Mouse (Mus musculus) mouse trophoblast stem cell (cell line): ENCODE data around the gene Noto.
"Not testable (repeated sequence)": the region's sequence is repeated elsewhere in the genome, so short reads cannot be mapped to it uniquely, and the experiment has no call there.

Source experiments
- in situ Hi-C, 2 experiments: fragments of 300-500 bp; cut with MseI, MboI; formaldehyde crosslinking; loops; 2 replicates in 1 of 2; 3 replicates in 1 of 2; pipeline ENCODE4 v1.15.1; 2025

The Noto gene

GRCm38 (mm10) chr6:85431274-85431841 is 7.7 kb downstream of the Noto start:
- in situ Hi-C loops: no loop called here

- in situ Hi-C loops: no loop called here
Measured at GRCm38 (mm10) chr6:85431842-85432431, 8.3 kb downstream of the Noto start, which contains the start of gene Smyd5. Gene Smyd5, plus strand, starts transcription at chr6:85431989.

GRCm38 (mm10) chr6:85433865-85434264 is 10.2 kb downstream of the Noto start:
- in situ Hi-C loops: no loop called here

DNA sequence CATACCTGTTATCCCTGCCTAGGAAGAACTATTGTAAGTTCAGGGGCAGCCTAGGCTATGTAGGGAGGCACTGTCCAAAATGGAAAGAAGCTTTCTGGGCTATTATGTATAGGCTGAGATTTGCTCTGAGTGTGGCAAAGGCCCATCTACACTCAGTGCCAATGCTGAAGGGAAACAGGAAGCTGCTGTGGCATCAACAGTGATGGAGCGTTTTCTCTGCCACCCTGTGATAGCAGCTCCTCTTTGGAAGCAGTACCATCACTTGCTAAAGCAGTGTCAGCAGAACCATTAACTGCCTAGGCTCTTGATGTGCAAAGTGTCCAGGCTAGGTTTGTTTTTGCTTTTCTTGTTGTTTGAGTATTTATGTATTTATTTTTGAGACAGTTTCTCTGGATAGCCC is 12.5 kb downstream of the Noto start:
- in situ Hi-C loops: no loop called here

GRCm38 (mm10) chr6:85436631-85437030 is 12.9 kb downstream of the Noto start:
- in situ Hi-C loops: no loop called here

- in situ Hi-C loops: no loop called here
Measured at GRCm38 (mm10) chr6:85441142-85441541, 17.5 kb downstream of the Noto start.

DNA sequence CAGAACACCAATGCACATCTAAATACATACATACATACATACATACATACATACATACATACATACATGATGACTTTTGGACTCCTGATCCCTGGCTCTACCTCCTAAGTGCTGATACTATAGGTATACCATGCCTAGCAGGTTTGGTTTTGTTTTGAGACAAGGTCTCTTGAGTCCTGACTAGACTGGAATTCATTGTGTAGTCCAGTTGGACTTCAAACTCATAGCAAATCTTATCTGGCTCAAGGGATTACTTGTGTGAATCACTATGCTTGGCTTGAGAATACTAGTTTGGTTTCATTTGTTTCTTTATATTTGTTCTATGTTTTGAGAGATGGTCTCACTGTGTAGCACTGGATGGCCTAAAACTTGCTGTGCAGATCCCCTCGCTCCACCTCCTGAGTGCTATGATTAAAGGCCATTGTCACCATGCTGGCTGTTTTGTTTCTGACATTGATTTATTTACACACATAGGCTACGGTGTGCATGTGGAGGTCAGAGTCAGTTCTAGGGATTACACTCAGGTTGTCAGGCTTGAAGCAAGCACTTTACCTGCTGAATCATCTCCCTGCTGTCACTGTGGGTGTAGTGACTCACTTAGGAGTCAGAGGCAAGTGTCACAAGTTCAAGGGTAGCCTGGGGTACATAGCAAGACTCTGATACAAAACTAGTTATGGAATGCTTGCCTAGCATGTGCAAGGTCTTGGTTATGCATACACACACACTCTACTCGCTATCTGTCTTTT is 20.0 kb downstream of the Noto start:
- in situ Hi-C loops: no loop called here

DNA sequence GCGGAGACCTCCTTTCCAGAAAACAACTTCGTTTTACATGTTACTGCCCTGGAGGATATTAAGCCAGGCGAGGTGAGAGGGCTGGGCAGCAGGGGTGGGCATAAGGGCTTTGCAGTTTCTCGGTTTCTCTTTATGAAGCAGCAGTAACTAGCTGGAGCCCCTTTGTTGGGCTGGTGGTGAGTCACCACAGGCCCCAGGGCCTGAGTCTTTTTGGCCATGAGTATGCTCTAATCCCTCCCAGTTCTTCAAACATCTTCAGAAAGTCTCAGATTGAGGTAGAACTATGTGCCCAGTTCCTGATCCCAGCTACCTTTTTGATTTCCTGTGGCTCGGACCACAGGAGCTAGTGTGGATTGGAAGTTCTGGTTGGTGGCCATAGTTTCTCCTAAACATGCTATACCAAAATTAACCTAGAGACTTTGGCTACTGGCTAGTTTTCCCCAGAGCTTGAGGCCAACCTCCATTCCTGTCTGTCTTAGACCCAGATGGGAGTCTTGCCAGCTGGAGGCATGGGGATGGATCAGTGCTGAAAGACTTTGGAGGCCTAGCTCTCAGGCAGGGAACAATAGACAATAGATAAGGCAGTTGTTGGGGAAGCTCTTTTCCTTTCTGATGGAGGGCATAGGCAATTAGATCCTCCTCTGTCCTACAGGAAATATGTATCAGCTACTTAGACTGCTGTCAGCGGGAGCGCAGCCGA is 20.7 kb downstream of the Noto start:
- in situ Hi-C loops: no loop called here

DNA sequence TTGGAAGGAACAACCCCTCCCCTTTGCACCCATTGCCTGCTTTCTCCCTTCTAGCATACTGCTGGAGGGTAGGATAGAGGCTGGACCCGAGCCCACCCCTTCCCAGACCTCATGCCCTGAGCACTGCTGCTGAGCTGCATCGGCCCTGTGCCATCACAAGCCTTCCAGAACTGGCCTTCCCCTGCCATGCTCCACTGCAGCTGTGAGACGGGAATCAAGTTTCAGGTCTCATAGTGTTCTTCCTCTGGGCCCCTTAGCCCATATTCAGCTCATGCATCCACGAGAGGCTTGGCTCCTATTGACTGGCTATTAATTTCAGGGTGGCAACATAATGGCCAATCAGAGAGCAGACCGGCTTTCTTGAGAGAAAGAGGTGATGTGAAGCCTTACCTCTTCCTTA is 21.6 kb downstream of the Noto start:
- in situ Hi-C loops: no loop called here

- in situ Hi-C loops: no loop called here
Measured at GRCm38 (mm10) chr6:85447351-85447750, 23.7 kb downstream of the Noto start.

- in situ Hi-C loops: not testable (repeated sequence)
Measured at GRCm38 (mm10) chr6:85450140-85450539, 26.5 kb downstream of the Noto start.

GRCm38 (mm10) chr6:85450697-85451663 is 27.3 kb downstream of the Noto start, which contains the start of gene Cct7:
Gene Cct7, plus strand, starts transcription at chr6:85451514.
- in situ Hi-C loops: no loop called here

- in situ Hi-C loops: no loop called here
Measured at GRCm38 (mm10) chr6:85451664-85452410, 28.2 kb downstream of the Noto start, which contains the start of gene Pradc1. Gene Pradc1, minus strand, starts transcription at chr6:85451970.

GRCm38 (mm10) chr6:85452411-85452665 is 28.7 kb downstream of the Noto start:
- in situ Hi-C loops: no loop called here

DNA sequence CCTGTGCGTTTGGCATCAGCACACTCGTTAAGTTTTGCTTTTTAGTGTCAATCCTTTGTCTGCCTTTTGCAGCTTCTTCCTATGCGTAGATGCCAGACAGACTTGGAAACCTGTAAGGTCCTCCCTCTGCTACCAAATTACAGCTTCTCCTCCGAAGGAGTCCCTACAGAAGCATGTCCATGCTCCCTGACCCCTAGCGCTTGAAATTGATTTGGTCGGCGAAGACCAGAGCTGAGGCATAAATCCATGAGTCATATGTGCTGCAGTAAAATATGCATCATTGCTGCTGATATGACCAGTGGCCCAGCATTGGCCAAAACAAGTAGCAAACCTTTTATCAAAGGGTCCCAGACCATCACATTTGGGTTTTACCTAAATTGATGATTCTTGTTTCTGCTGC is 29.1 kb downstream of the Noto start:
- in situ Hi-C loops: no loop called here

GRCm38 (mm10) chr6:85459621-85460020 is 35.9 kb downstream of the Noto start:
- in situ Hi-C loops: no loop called here

DNA sequence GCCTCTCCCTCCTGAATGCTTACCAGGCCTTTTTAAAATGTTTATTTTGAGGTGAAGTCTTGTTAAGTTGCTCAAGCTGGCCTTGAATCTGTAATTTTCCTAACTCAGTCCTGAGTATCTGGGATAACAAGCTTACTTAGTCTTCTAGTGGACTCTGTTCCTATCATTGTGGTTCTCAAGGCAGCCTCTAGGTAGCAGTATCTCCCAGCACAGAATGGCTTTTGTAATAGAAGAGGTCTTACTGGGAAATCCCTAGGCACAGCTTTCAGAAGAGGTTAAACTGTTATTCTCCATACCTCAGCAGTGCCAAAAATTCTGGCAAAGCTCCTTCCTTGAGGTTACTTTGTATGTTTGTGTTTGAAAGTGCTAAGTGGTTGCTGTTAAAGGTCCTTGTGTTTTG is 41.7 kb downstream of the Noto start:
- in situ Hi-C loops: no loop called here

DNA sequence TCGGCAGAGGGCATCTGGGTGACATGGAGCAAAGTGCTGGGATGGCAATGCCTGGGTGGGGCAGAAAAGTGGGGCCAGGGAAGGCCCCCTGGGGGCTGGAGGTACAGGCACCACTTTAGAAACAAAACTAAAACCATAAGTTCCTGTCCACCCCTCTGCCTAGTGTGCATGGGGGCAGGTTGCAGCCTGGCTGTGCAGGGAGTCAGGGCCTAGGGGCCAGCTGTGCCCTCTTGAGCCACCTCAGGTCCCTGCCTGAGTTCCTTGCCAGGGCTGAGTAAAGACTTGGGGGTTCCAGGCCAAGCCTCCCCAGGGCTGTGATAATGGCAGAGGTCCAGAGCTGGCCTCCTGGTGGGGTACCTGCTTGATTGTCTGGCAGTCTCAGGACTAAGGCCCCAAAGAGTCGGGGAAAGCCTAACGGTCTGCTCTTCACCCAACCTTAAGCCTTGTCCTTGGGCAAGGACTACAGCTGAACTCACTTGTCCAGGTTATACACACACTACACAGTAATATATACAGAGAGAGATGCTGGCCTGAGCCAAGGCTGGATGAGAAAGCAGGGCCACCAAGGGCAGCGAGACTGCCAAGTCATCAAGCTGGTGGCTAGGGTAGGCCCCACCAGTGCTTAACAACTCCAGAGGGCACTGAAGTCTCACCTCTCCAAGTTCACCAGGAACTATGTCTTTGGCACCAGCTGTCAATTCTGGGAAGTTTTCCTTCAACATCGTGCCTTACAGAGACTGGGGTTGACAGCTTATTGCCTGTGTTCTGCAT is 46.2 kb downstream of the Noto start:
- in situ Hi-C loops: no loop called here

- in situ Hi-C loops: no loop called here
Measured at GRCm38 (mm10) chr6:85471962-85472361, 48.3 kb downstream of the Noto start.

DNA sequence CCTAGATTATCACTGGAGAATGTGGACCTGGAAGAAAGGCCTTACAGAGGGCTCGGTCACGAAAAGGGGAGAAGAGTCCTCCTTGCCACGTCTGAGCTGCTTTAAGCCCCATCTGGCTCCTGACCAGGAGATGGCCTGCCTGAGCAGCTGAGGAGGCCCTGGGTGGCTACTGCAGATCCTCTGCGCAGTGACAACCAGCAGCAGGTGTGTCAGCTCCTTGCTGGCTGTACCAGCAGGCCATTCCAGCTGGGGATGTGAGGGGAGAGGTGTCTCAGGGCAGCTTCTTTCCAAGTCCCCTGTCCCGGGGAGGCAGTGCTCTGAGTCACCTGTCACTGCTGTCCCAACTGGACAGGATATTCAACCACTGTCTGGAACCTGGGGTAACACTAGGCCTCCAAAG is 48.9 kb downstream of the Noto start:
- in situ Hi-C loops: no loop called here
